In the genomic region with DNA sequence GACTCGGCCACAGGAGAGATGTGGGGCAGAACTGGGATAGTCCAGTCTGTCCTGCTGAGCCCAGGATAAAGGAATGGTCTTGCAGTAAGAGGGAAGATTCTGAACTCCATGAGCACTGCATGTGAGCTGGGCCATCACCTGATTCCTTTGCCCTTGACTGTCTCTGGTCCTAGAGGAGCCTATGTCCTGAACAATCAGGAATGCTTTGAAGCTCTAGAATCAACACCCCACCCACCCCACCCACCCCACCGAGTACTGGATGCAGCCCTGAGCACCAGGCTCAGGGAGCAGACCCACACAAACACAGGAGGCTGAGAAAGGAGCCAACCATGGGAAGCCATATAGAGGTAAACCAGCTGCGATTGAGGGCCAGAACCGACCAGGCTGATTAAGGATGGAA, we compare ENCODE assay signal across 21 mouse cellular contexts. TPM values are rescaled to one million over a fixed set of nuclear protein-coding genes. Genes with fewer than 3 reads are reported as not detected.
"Had no signal": no experiment of that assay in that cellular context is flagged by ENCODE, and none has a peak within 500 bp of the region (broad histone marks: within the 10 kb centered on the region; RNA-seq: fewer than 3 reads in every experiment).

No protein-coding gene starts in this region.

- H3K9me3 ChIP-seq: midbrain, embryonic 10.5 days; midbrain, embryonic 13.5 days; neural tube, embryonic 13.5 days; neural tube, embryonic 15.5 days; stomach, embryonic 15.5 days had no signal

- H3K4me3 ChIP-seq: midbrain, embryonic 10.5 days; midbrain, embryonic 13.5 days; myocyte; neural tube, embryonic 13.5 days; neural tube, embryonic 15.5 days; stomach, embryonic 15.5 days had no signal

- ATAC-seq: midbrain, embryonic 13.5 days; midbrain, embryonic 16.5 days had no signal

- H3K9ac ChIP-seq: liver, embryonic 14.5 days; lung, embryonic 14.5 days; midbrain, embryonic 13.5 days; neural tube, embryonic 13.5 days; neural tube, embryonic 15.5 days; stomach, embryonic 15.5 days had no signal

- H3K4me2 ChIP-seq: lung, embryonic 14.5 days; midbrain, embryonic 13.5 days; neural tube, embryonic 13.5 days; neural tube, embryonic 15.5 days; stomach, embryonic 15.5 days had no signal

- H3K27ac ChIP-seq: liver, embryonic 14.5 days; midbrain, embryonic 10.5 days; midbrain, embryonic 13.5 days; neural tube, embryonic 13.5 days; neural tube, embryonic 15.5 days; stomach, embryonic 15.5 days; stomach, postnatal 0 days had no signal

- DNase-seq: lung, adult 18-20 months; lung, postnatal 4 days; right cerebral cortex, postnatal 14 days had no signal

- H3K36me3 ChIP-seq: midbrain, embryonic 10.5 days; midbrain, embryonic 13.5 days; neural tube, embryonic 13.5 days; neural tube, embryonic 15.5 days; stomach, embryonic 15.5 days had no signal

RNA-seq across cellular contexts. Expression of gene Gm13420, which starts 3.0 kb away (rescaled TPM):
- total RNA-seq: megakaryocyte, adult 5-6 weeks; megakaryocyte-erythroid progenitor cell, adult 5-6 weeks had no signal
- polyA plus RNA-seq: midbrain, embryonic 10.5 days; myocyte; neural tube, embryonic 11.5 days; urinary bladder, adult 2 months had no signal

RNA-seq across cellular contexts. Expression of gene Gm13547, which starts 10.6 kb away (rescaled TPM):
- total RNA-seq: megakaryocyte, adult 5-6 weeks; megakaryocyte-erythroid progenitor cell, adult 5-6 weeks had no signal
- polyA plus RNA-seq: liver, embryonic 14.5 days; liver, embryonic 16.5 days; lung, embryonic 14.5 days; lung, embryonic 16.5 days; midbrain, embryonic 16.5 days; myocyte; neural tube, embryonic 11.5 days; neural tube, embryonic 15.5 days; spleen, adult 2 months; stomach, embryonic 15.5 days; thymus, adult 2 months; urinary bladder, adult 2 months had no signal
